Mouse (Mus musculus) cerebellum, postnatal 14 days (tissue): ENCODE measurements around the gene Cbfa2t3.

Experiments
- DNase-seq, 2 experiments: peaks; one replicate each; pipeline ENCODE4 v3.0.0; 2021; ENCODE audit warnings: mixed read lengths in 2 of 2

Gene Cbfa2t3

GRCm38 (mm10) chr8:122717869-122718509 lies 19.1 kb upstream of the Cbfa2t3 start:
- no peak for DNase-seq

- peak in 1 of 2 experiments; percentile 46 for DNase-seq
These were observed 17.7 kb upstream of the Cbfa2t3 start for GRCm38 (mm10) chr8:122716566-122716965.

GRCm38 (mm10) chr8:122713157-122713518 lies 14.2 kb upstream of the Cbfa2t3 start:
- DNase-seq, result no peak

- DNase-seq, result no peak
These were observed 13.7 kb upstream of the Cbfa2t3 start for GRCm38 (mm10) chr8:122712411-122713156.

- DNase-seq, result no peak
These were observed 13.0 kb upstream of the Cbfa2t3 start for GRCm38 (mm10) chr8:122711891-122712365.

GRCm38 (mm10) chr8:122711480-122711879 lies 12.6 kb upstream of the Cbfa2t3 start:
- no peak for DNase-seq

- peak; percentile 69 for DNase-seq
These were observed 10.6 kb upstream of the Cbfa2t3 start for GRCm38 (mm10) chr8:122709340-122710111.

- DNase-seq, result no peak
These were observed 8.3 kb upstream of the Cbfa2t3 start for GRCm38 (mm10) chr8:122707184-122707583.

GRCm38 (mm10) chr8:122705901-122706561 lies 7.1 kb upstream of the Cbfa2t3 start:
- no peak for DNase-seq

- no peak for DNase-seq
These were observed 5.7 kb upstream of the Cbfa2t3 start for GRCm38 (mm10) chr8:122704612-122705011.

- no peak for DNase-seq
These were observed 4.0 kb upstream of the Cbfa2t3 start for GRCm38 (mm10) chr8:122702957-122703356.

- DNase-seq, result no peak
These were observed 3.5 kb upstream of the Cbfa2t3 start for GRCm38 (mm10) chr8:122702301-122702941.

- DNase-seq, result no peak
These were observed 2.7 kb upstream of the Cbfa2t3 start for GRCm38 (mm10) chr8:122701441-122702185.

- DNase-seq, result no peak
These were observed 1.7 kb upstream of the Cbfa2t3 start for GRCm38 (mm10) chr8:122700628-122701027.

- no peak for DNase-seq
These were observed 598 bp downstream of the Cbfa2t3 start for GRCm38 (mm10) chr8:122698254-122698768.

GRCm38 (mm10) chr8:122697586-122697985 lies 1.3 kb downstream of the Cbfa2t3 start:
- no peak for DNase-seq

- peak; percentile 69 to 82 for DNase-seq
These were observed 1.7 kb downstream of the Cbfa2t3 start for GRCm38 (mm10) chr8:122697181-122697581.

GRCm38 (mm10) chr8:122695438-122696042 lies 3.4 kb downstream of the Cbfa2t3 start:
- DNase-seq, result no peak

- no peak for DNase-seq
These were observed 6.8 kb downstream of the Cbfa2t3 start for GRCm38 (mm10) chr8:122692152-122692551.

- peak in 1 of 2 experiments; percentile 66 for DNase-seq
These were observed 7.9 kb downstream of the Cbfa2t3 start for GRCm38 (mm10) chr8:122691018-122691417.

GRCm38 (mm10) chr8:122689315-122689714 lies 9.6 kb downstream of the Cbfa2t3 start:
- no peak for DNase-seq
